Mouse (Mus musculus) brain, embryonic 14.5 days (tissue): ENCODE data around the gene Rnf220.

Source experiments
- CTCF ChIP-seq: fragments of 200-500 bp; IDR thresholded peaks from 2 replicates; pipeline ENCODE4 v1.5.1; 2012; ENCODE audit warnings: inconsistent platforms, mild to moderate bottlenecking, moderate library complexity, borderline replicate concordance; ENCODE audit not compliant: insufficient read depth, insufficient read length; ENCODE audit errors: extremely low read depth
- POLR2A ChIP-seq: fragments of 200-500 bp; IDR thresholded peaks from 2 replicates; pipeline ENCODE4 v1.6.1; 2012; ENCODE audit warnings: mild to moderate bottlenecking, inconsistent platforms, borderline replicate concordance; ENCODE audit not compliant: poor library complexity, insufficient read depth, insufficient read length, severe bottlenecking; ENCODE audit errors: extremely low read depth

GRCm38 (mm10) chr4:117546616-117547015 lies 49.8 kb upstream of the Rnf220 start:
- TF ChIP-seq CTCF = no peak
- TF ChIP-seq POLR2A = no peak
